Mouse (Mus musculus) stomach, postnatal 0 days (tissue): ENCODE results near the gene Neurod2.

Source experiments
- CTCF ChIP-seq: IDR thresholded peaks from 2 replicates; pipeline ENCODE4 v1.5.1; 2016; ENCODE audit warnings: antibody characterized with exemption, low read depth, mild to moderate bottlenecking, moderate library complexity
- EP300 ChIP-seq: optimal IDR thresholded peaks from 2 replicates; pipeline ENCODE3; 2016; ENCODE audit warnings: antibody characterized with exemption

DNA sequence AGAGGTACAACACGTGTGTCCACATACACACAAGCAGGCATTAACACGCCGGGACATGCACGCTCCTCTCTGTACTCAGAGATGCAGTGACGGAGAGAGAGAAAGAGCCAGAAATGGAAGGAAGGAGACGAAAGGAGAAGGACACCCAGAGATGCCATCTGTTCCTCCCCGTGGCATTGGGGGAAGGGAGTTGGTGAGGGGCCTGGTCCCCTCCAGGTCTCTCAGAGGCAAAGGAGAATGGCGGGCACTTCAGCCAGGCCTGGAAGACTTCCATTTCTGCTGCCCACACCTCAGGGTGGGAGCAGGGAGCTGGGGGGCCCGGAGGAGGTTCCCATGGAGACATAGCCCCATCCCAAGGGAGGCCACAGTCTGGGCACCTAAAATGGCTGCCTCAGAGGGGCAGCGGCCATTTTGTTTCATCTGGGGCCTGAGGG is 3.8 kb upstream of the Neurod2 start:
- TF ChIP-seq CTCF = no peak
- TF ChIP-seq EP300 = no peak
